Mouse (Mus musculus) C3H10T1/2 (cell line): Measurements from ENCODE around the gene Glod4. TPM values are rescaled to one million over a fixed set of nuclear protein-coding genes. Genes with fewer than 3 reads are reported as not detected.

Source experiments
- polyA plus RNA-seq, 2 experiments: library from polyadenylated mRNA; unstranded; fragments of >200 nt; fragmentation: generic; extraction: Trizol; gene quantifications; one replicate each; pipeline ENCODE4 v1.2.1; 2012; ENCODE audit warnings: missing spikeins in 2 of 2

The Glod4 gene
- polyA plus RNA-seq: 10 to 100 TPM; 22.9 to 77.1 TPM

GRCm38 (mm10) chr11:76242901-76243810 lies at the start of gene Glod4, which contains the start of gene Mrm3:
Glod4 (minus strand) TSS chr11:76243725.
Mrm3 (plus strand) TSS chr11:76243715.

GRCm38 (mm10) chr11:76217390-76217800 lies 26.1 kb downstream of the Glod4 start, which contains the start of the genes Dbil5 and Gemin4:
Dbil5 (plus strand) TSS chr11:76217608.
Gemin4 (minus strand) TSS chr11:76217664.

GRCm38 (mm10) chr11:76179495-76180145 lies 63.9 kb downstream of the Glod4 start, which contains the start of the genes Vps53 and Fam57a:
Vps53 (minus strand) TSS chr11:76179647.
Fam57a (plus strand) TSS chr11:76179671.

Other genes starting within 250 kb of the Glod4 start
- gene 1700016K19Rik, start 243.8 kb downstream of the Glod4 start, polyA plus RNA-seq: not detected
- gene Rflnb, start 215.9 kb downstream of the Glod4 start, polyA plus RNA-seq: 1 to 10 TPM; 5.2 to 6.4 TPM
- gene Vps53, start 64.1 kb downstream of the Glod4 start, polyA plus RNA-seq: 10 to 100 TPM; 24.0 to 44.0 TPM
- 10 to 100 TPM in 1 of 2 experiments, 1 to 10 TPM in 1; 8.1 to 11.1 TPM for gene Fam57a, start 64.1 kb downstream of the Glod4 start, polyA plus RNA-seq
- under 1 TPM; 0.42 to 0.44 TPM for gene Dbil5, start 26.1 kb downstream of the Glod4 start, polyA plus RNA-seq
- gene Gemin4, start 26.1 kb downstream of the Glod4 start, polyA plus RNA-seq: 10 to 100 TPM in 1 of 2 experiments, 1 to 10 TPM in 1; 9.5 to 18.3 TPM
- gene Mrm3, start within 50 bp of the Glod4 start, polyA plus RNA-seq: 10 to 100 TPM in 1 of 2 experiments, 1 to 10 TPM in 1; 9.2 to 17.7 TPM
- 10 to 100 TPM; 32.1 to 84.5 TPM for gene Nxn, start 155.4 kb upstream of the Glod4 start, polyA plus RNA-seq
- gene Timm22, start 163.2 kb upstream of the Glod4 start, polyA plus RNA-seq: 100 to 1,000 TPM in 1 of 2 experiments, 10 to 100 TPM in 1; 92.1 to 113 TPM